Mouse (Mus musculus): ENCODE measurements around the gene Arhgap24.

- TF ChIP-seq CTCF (conservative IDR thresholded peaks at IDR 0.05; ENCODE audit: low read length) (no peak), POU5F1 (IDR thresholded peaks at IDR 0.05; ENCODE audit: borderline replicate concordance, low read length) (no peak)
Observed at GRCm38 (mm10) chr5:102719368-102719972, 238.3 kb downstream of the Arhgap24 start.

All from E14TG2a.4 (cell line).